Mouse (Mus musculus): Measurements from ENCODE around the gene Ccz1.

GRCm38 (mm10) chr5:144040720-144041364, 26.2 kb upstream of the Ccz1 start:
- peak; percentile 96 for TF ChIP-seq CTCF (IDR thresholded peaks at IDR 0.05; ENCODE audit: low read depth)
- TF ChIP-seq EP300 (IDR thresholded peaks at IDR 0.05; ENCODE audit: low read depth): no peak
